Mouse (Mus musculus) liver, embryonic 13.5 days (tissue): ENCODE measurements at regions not wholly inside any gene's neighbourhood (a gene's known extent, or its start where the extent isn't known, plus 50 kb on each side); places are given as distances from the start of the nearest gene placed in this dataset.

Experiments
- ATAC-seq: fragments of 200-750 bp; cut with Nextera tagmentation; 2 replicates; pipeline ENCODE4 v1.8.0; 2017; ENCODE audit warnings: low read depth, mild to moderate bottlenecking, moderate number of reproducible peaks, moderate library complexity
- DNase-seq: peaks from one replicate; pipeline ENCODE4 v3.0.0; 2022
- H3K27ac ChIP-seq: fragments of 300-500 bp; sonication (generic); 2 replicates; pipeline ENCODE4 v1.5.1; 2015; ENCODE audit warnings: moderate library complexity, mild to moderate bottlenecking, inconsistent platforms
- H3K27me3 ChIP-seq: fragments of 300-500 bp; sonication (generic); 2 replicates; pipeline ENCODE4 v1.6.1; 2015; ENCODE audit warnings: mild to moderate bottlenecking, inconsistent platforms
- H3K36me3 ChIP-seq: fragments of 300-500 bp; sonication (generic); 2 replicates; pipeline ENCODE4 v1.6.1; 2015; ENCODE audit warnings: mild to moderate bottlenecking, inconsistent platforms
- H3K4me1 ChIP-seq: fragments of 300-500 bp; sonication (generic); replicated peaks from 2 replicates; pipeline ENCODE4 v1.6.1; 2015; ENCODE audit warnings: inconsistent platforms
- H3K4me2 ChIP-seq: fragments of 300-500 bp; sonication (generic); 2 replicates; pipeline ENCODE4 v1.6.1; 2015; ENCODE audit warnings: inconsistent platforms, mild to moderate bottlenecking, moderate library complexity
- H3K4me3 ChIP-seq: fragments of 300-500 bp; sonication (generic); replicated peaks from 2 replicates; pipeline ENCODE4 v1.5.1; 2015; ENCODE audit warnings: mild to moderate bottlenecking, inconsistent platforms
- H3K9ac ChIP-seq: fragments of 300-500 bp; sonication (generic); 2 replicates; pipeline ENCODE4 v1.6.1; 2015; ENCODE audit warnings: mild to moderate bottlenecking, inconsistent platforms
- H3K9me3 ChIP-seq: fragments of 300-500 bp; sonication (generic); replicated peaks from 2 replicates; pipeline ENCODE4 v1.6.1; 2016; ENCODE audit warnings: inconsistent platforms
- WGBS: fragments of 180-500 bp; shearing (Covaris S2); methylation state at CpG from one replicate; pipeline ENCODE4 v1.1.7; 2015; ENCODE audit not compliant: insufficient replicate concordance; 5-methylcytosine and 5-hydroxymethylcytosine counted together

DNA sequence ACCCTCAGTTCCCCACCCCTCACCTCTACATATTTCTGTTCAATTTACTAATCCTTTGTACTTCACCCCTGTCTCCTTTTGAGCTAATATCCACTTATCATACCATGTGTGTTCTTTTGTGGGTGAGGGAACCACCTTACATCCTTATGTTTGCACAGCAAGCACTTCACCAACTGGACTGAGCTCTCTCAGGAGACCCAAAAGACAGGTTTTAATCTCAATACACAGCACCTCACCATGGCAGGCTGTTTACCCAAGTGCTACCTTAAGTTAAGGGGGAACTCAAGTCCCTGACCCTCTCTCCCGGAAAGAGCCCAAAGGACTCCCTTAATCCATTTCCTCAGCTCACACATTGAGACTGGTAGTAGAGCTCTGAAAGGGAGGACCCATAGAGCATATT, 62.3 kb upstream of the Agr3 start:
- no peak overlapping the region for H3K4me2 ChIP-seq
- no peak overlapping the region for H3K27ac ChIP-seq
- 74% methylated on average over 1 of the region's 1 CpGs for WGBS
- H3K27me3 ChIP-seq, result no peaks in the 10 kb centered on the region
- H3K4me1 ChIP-seq, result no peaks in the 10 kb centered on the region
- H3K9ac ChIP-seq, result no peak overlapping the region
- H3K4me3 ChIP-seq, result no peak overlapping the region
- no peaks in the 10 kb centered on the region for H3K9me3 ChIP-seq
- no peaks in the 10 kb centered on the region for H3K36me3 ChIP-seq
- ATAC-seq (no peak), DNase-seq (no peak)

DNA sequence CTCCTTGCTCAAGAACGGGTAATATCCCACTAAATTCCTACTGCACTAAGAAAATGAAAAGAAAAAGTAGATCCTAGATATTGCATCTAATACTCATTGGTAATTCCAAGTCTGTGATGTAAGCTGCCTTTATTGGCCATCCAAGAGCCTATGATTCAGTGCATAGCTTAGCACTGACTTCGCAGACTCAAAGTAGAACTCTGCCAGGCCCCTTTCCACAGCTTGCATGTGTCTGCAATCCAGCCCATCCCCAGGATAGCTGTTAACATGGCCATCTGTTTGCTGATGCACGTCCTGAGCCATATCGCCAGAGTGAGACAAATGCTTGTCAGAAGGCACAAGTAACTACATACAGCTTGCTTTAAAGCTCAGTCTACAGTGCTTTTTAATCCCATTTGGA, 72.3 kb upstream of the Agr3 start:
- H3K27ac ChIP-seq, result no peak overlapping the region
- DNase-seq (no peak), ATAC-seq (no peak)
- no peaks in the 10 kb centered on the region for H3K36me3 ChIP-seq
- H3K9me3 ChIP-seq, result no peaks in the 10 kb centered on the region
- H3K4me3 ChIP-seq, result no peak overlapping the region
- no peaks in the 10 kb centered on the region for H3K4me1 ChIP-seq
- H3K27me3 ChIP-seq, result no peaks in the 10 kb centered on the region
- WGBS, result 71% methylated on average over 4 of the region's 4 CpGs
- H3K4me2 ChIP-seq, result no peak overlapping the region
- H3K9ac ChIP-seq, result no peak overlapping the region

DNA sequence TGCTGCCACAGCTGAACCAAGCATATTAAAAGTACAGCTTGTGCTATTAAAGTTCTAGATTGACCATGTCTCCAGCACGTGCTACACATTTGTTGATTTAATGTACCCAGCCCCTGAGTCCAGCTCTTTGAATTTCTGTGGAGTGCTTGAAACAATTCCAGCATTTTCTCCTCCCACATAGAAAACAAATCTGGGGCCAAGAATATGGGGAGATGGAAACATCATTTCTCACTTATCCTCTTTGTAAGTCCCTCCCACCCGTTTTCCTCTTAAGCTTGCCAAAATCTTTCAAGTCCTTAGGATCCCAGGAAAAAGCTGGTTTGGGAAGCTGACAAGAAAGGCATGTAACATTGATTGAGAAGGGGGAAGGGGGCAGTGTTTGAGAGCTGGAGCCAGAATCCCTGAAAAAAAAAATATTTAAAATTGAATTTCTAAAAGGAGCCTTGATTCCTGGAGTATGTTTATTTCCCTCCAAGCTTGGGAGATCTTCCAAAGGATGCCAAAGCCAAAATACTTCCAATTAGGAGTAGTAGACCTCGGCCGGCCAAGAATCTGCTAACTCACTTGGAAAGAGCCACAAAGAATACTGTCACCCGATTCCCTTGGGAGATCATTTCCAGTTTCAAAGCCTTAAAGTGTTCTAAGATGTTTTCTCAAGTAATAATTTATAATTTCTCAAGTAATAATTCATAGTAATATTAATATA, 78.4 kb upstream of the Agr3 start:
- no peak overlapping the region for H3K4me3 ChIP-seq
- H3K4me2 ChIP-seq, result no peak overlapping the region
- WGBS, result 60% methylated on average over 5 of the region's 5 CpGs
- H3K4me1 ChIP-seq, result no peaks in the 10 kb centered on the region
- no peaks in the 10 kb centered on the region for H3K9me3 ChIP-seq
- H3K27ac ChIP-seq, result no peak overlapping the region
- ATAC-seq (no peak), DNase-seq (no peak)
- H3K27me3 ChIP-seq, result no peaks in the 10 kb centered on the region
- H3K9ac ChIP-seq, result no peak overlapping the region
- no peaks in the 10 kb centered on the region for H3K36me3 ChIP-seq

GRCm38 (mm10) chr12:35836946-35837345, 88.5 kb upstream of the Agr3 start:
- Histone ChIP-seq H3K36me3 (no peaks in the 10 kb centered on the region), H3K4me1 (no peaks in the 10 kb centered on the region), H3K4me2 (no peak overlapping the region), H3K27me3 (no peaks in the 10 kb centered on the region), H3K27ac (no peak overlapping the region), H3K9ac (no peak overlapping the region), H3K9me3 (no peaks in the 10 kb centered on the region), H3K4me3 (no peak overlapping the region)
- DNase-seq, result no peak
- no peak for ATAC-seq

GRCm38 (mm10) chr12:35833285-35833684, 92.1 kb upstream of the Agr3 start:
- Histone ChIP-seq H3K9ac (no peak overlapping the region), H3K36me3 (no peaks in the 10 kb centered on the region), H3K4me1 (no peaks in the 10 kb centered on the region), H3K27ac (no peak overlapping the region), H3K27me3 (no peaks in the 10 kb centered on the region), H3K9me3 (no peaks in the 10 kb centered on the region), H3K4me2 (no peak overlapping the region), H3K4me3 (no peak overlapping the region)
- DNase-seq (no peak), ATAC-seq (no peak)
- WGBS, result 52% methylated on average over 3 of the region's 3 CpGs

DNA sequence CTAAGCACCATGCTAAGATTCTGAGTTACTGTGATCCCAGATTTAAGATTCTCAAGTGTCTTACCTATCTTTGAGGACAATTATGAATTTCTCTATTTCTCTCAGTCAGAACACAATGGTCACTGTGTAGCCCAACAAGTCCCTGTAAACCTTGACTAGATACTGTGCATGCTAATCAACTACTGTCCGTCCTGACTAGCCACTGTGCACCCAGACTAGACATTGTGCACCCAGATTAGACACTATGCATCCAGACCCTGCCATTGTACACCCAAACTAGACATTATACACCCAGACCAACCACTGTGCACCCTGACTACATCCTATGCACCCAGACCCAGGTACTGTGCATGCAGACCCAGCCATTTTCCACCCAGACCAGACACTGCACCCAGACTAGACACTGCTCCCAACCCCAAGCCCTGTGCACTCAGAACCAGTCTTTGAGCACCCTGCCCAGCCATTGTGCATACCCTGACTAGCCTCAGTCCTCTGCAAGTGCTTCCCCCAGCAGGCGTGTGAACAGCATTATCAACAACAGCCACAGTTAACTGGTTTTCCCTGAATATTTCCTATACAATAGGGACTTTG, 93.4 kb upstream of the Agr3 start:
- Histone ChIP-seq H3K9ac (no peak overlapping the region), H3K27ac (no peak overlapping the region), H3K27me3 (no peaks in the 10 kb centered on the region), H3K4me3 (no peak overlapping the region), H3K4me2 (no peak overlapping the region), H3K9me3 (no peaks in the 10 kb centered on the region), H3K36me3 (no peaks in the 10 kb centered on the region), H3K4me1 (0 out of 2 replicates have a peak, but pooled peaks cover 3% of the 10 kb centered on the region)
- no peak for ATAC-seq
- 55% methylated on average over 2 of the region's 2 CpGs for WGBS
- no peak for DNase-seq

- H3K4me2 ChIP-seq, result no peak overlapping the region
- 13% methylated on average over 5 of the region's 5 CpGs for WGBS
- 0 out of 2 replicates have a peak, but pooled peaks cover 4% of the 10 kb centered on the region for H3K4me1 ChIP-seq
- H3K9ac ChIP-seq, result no peak overlapping the region
- no peaks in the 10 kb centered on the region for H3K9me3 ChIP-seq
- no peak overlapping the region for H3K27ac ChIP-seq
- no peaks in the 10 kb centered on the region for H3K27me3 ChIP-seq
- no peak overlapping the region for H3K4me3 ChIP-seq
- no peaks in the 10 kb centered on the region for H3K36me3 ChIP-seq
- ATAC-seq (no peak), DNase-seq (no peak)
Measured at GRCm38 (mm10) chr12:35831268-35831667, 94.2 kb upstream of the Agr3 start.

DNA sequence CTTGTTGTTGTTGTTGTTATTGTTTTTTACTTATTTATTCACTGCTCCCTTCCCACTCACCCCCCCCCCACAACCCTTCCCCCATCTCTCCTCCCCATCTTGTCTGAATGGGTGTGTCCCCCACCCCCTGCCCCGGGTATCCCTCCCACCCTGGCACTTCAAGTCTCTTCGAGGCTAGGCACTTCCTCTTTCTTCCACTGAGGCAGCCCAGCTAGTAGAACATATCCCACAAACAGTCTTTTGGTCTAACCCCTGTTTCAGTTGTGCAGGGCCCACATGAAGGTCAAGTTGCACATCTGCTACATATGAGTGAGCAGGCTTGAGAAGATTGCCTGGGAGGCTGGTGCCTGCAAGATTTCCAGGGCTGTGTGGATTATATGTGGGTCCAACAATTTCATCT, 97.6 kb upstream of the Agr3 start:
- Histone ChIP-seq H3K4me3 (no peak overlapping the region), H3K9me3 (no peaks in the 10 kb centered on the region), H3K27ac (no peak overlapping the region), H3K4me1 (0 out of 2 replicates have a peak, but pooled peaks cover 4% of the 10 kb centered on the region), H3K27me3 (no peaks in the 10 kb centered on the region), H3K9ac (no peak overlapping the region), H3K36me3 (no peaks in the 10 kb centered on the region), H3K4me2 (no peak overlapping the region)
- 7% methylated on average over 2 of the region's 2 CpGs for WGBS
- ATAC-seq, result no peak
- no peak for DNase-seq

DNA sequence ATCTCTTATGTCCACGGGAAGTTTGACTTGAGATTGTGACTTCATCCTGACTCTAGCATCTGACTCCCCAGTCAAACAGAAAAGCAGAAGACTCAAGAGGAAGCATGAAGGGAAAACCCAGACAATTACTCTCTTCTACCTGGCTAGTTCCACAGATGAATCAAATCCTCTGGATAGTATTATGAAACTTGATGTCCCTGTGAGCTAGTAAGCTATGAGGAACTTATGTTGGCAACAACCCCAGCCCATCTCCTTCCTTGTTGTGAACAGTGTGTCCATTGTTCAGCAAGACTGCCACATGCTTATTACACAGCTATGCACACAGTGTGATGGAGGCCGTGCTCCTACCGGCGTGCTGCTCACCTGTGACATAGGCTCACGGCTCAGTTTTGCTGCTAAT, 98.4 kb upstream of the Agr3 start:
- Histone ChIP-seq H3K27me3 (no peaks in the 10 kb centered on the region), H3K9me3 (no peaks in the 10 kb centered on the region), H3K9ac (no peak overlapping the region), H3K4me2 (no peak overlapping the region), H3K4me3 (no peak overlapping the region), H3K27ac (no peak overlapping the region), H3K36me3 (no peaks in the 10 kb centered on the region), H3K4me1 (0 out of 2 replicates have a peak, but pooled peaks cover 4% of the 10 kb centered on the region)
- WGBS, result 65% methylated on average over 5 of the region's 5 CpGs
- ATAC-seq (no peak), DNase-seq (no peak)

DNA sequence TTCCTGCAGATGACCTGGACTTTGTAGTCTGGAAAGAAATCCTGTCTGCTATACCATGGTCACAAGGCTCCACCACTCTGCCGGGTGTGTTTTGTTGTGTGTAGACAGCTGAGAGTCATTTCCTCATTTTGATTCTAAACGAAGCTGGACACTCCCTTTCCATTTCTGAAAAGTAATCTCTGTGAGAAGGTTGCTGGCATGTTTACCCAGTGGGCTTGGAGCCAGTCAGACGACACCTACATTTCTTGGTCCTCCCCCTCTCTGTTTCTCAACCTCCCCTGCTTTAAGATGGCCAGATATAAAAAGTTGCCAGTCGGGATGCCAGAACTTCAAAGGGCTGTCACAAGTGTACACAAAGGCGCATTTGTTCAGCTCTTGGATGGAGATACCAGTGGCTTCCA, 100.8 kb upstream of the Agr3 start:
- Histone ChIP-seq H3K4me2 (no peak overlapping the region), H3K9me3 (no peaks in the 10 kb centered on the region), H3K27ac (no peak overlapping the region), H3K4me3 (no peak overlapping the region), H3K36me3 (no peaks in the 10 kb centered on the region), H3K4me1 (0 out of 2 replicates have a peak, but pooled peaks cover 4% of the 10 kb centered on the region), H3K27me3 (no peaks in the 10 kb centered on the region), H3K9ac (no peak overlapping the region)
- no peak for ATAC-seq
- DNase-seq, result no peak
- WGBS, result 20% methylated on average over 5 of the region's 5 CpGs

DNA sequence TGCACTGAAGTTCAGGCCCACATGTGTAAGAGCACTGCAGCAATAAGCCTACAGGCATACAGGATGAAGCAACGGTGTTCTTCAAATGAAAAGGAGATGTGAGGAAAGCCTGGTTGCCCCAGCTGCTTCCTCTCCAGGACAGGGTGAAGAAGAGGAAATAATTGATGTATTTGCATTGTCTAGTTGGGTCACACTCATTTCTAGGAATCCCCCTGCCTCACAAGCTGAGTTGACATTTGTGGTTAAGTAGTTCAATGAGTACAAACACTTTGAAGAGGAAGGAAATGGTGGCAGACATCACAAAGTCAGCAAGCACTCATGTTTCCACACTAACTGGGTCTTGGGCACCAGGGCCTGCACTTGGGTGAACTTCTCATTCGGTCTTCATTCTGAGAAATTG, 126.2 kb upstream of the Agr3 start:
- no peak for ATAC-seq
- WGBS, result 15% methylated on average over 2 of the region's 2 CpGs

GRCm38 (mm10) chr12:35775396-35775795, 150.0 kb upstream of the Agr3 start:
- 66% methylated on average over 2 of the region's 2 CpGs for WGBS
- H3K9me3 ChIP-seq, result no peaks in the 10 kb centered on the region
- DNase-seq (no peak), ATAC-seq (no peak)
- no peaks in the 10 kb centered on the region for H3K27me3 ChIP-seq
- no peaks in the 10 kb centered on the region for H3K4me1 ChIP-seq
- no peaks in the 10 kb centered on the region for H3K36me3 ChIP-seq
- H3K9ac ChIP-seq, result no peak overlapping the region
- H3K4me3 ChIP-seq, result no peak overlapping the region
- no peak overlapping the region for H3K4me2 ChIP-seq
- H3K27ac ChIP-seq, result no peak overlapping the region

More for the DNA sequence above, 126.2 kb upstream of the Agr3 start:
- no peak overlapping the region for H3K27ac ChIP-seq
- H3K4me2 ChIP-seq, result no peak overlapping the region
- no peaks in the 10 kb centered on the region for H3K4me1 ChIP-seq
- no peaks in the 10 kb centered on the region for H3K27me3 ChIP-seq
- H3K4me3 ChIP-seq, result no peak overlapping the region
- peak; percentile 5 for DNase-seq
- no peaks in the 10 kb centered on the region for H3K36me3 ChIP-seq
- H3K9me3 ChIP-seq, result no peaks in the 10 kb centered on the region
- H3K9ac ChIP-seq, result no peak overlapping the region
